Mouse (Mus musculus): ENCODE results near the gene Reep1. TPM values are rescaled to one million over a fixed set of nuclear protein-coding genes. Genes with fewer than 3 reads are reported as not detected.

Reep1 gene
- polyA plus RNA-seq, 1 experiment from 2014 or later = 57.3 TPM

DNA sequence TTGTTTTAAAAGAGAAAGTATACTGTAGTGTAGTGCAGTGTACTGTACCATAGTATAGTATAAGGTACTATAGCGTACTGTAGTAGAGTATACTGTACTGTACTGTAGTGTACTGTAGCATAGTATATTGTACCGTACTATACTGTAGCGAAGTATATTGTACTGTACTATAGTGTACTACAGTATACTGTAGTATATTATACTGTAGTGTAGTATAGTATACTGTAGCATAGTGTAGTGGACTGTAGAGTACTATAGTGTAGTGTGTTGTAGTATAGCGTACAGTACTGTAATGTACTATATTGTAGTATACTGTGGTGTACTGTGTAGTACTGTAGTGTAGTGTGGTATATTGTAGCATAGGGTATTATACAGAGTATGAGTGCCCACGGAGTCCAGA lies 9.1 kb downstream of the Reep1 start:
- H3K27ac ChIP-seq = no peak overlapping the region
- 91% methylated on average over 5 of the region's 5 CpGs for WGBS

DNA sequence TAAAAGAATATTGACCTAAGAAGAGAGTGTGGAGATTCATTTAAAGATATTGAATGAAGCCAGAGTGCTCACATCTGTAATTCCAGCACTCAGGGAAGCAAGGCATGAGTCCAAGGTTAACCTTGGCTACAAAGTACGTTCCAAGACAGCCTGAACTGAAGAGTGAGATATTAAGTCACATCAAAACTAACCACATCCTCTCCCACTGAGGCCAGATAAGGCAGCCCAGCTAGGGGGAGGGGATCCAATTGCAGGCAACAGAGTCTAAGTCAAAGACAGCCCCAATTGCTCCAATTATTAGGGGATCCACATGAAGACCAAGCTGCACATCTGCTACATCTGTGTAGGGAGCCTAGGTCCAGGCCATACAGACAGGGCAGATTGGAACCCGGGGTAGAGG lies 11.0 kb downstream of the Reep1 start:
- Histone ChIP-seq H3K27me3 (ENCODE audit: insufficient read depth, poor library complexity, severe bottlenecking) (no peaks in the 10 kb centered on the region), H3K27ac (no peak overlapping the region), H3K9me3 (no peaks in the 10 kb centered on the region), H3K4me1 (replicated peaks) (peaks cover 15% of the 10 kb centered on the region), H3K36me3 (no peaks in the 10 kb centered on the region), H3K4me3 (no peak overlapping the region)
- no peak for DNase-seq (ENCODE audit: low spot score)
- WGBS = 89% methylated on average over 2 of the region's 2 CpGs

More for the DNA sequence above, 9.1 kb downstream of the Reep1 start:
- no peaks in the 10 kb centered on the region for H3K27me3 ChIP-seq (ENCODE audit: insufficient read depth, poor library complexity, severe bottlenecking)
- 0 out of 2 replicates have a peak, but pooled peaks cover 2% of the 10 kb centered on the region for H3K9me3 ChIP-seq
- no peaks in the 10 kb centered on the region for H3K4me1 ChIP-seq (replicated peaks)
- no peak overlapping the region for H3K4me3 ChIP-seq
- DNase-seq (ENCODE audit: low spot score) = no peak
- H3K36me3 ChIP-seq = 0 out of 2 replicates have a peak, but pooled peaks cover 4% of the 10 kb centered on the region

DNA sequence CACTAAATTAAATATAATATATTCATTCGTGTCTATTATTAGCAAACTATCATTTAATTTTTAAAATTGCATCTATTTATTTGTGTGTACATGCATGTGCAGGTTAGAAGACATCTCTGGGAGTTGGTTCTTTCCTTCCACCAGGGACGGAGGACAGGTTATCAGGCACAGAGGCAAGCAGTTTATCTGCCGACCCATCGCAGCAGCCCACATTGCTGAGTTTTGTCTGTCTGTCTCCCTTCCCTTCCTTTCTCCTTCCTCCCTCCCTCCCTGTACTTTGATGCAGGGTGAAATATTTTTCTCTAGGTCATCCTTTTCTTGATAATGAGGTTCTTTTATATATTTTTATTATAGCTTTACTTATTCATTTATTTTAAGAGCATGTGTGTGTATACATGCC lies 11.9 kb downstream of the Reep1 start:
- 91% methylated on average over 4 of the region's 4 CpGs for WGBS
- peaks cover 22% of the 10 kb centered on the region for H3K4me1 ChIP-seq (replicated peaks)
- DNase-seq (ENCODE audit: low spot score) = no peak

DNA sequence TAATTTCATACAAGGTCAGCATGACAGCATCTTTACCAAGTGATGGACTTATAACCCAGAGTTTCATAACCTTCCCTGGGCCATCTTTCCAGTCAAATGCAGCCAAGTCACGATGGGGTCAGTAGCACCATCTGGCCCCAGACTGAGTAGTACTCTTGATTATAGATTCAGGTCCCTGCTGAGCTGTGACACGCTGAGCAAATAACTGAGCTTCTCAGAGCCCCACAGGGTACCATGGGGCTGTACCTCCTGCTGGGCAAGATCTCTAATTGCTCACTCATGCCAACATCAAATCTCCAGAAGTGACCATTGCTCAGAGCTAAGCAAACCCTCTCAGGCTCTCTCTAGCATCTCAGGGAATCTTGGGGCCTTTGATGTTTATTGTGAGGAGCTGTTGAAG lies 15.6 kb downstream of the Reep1 start:
- 17% methylated on average over 2 of the region's 2 CpGs for WGBS

More for the DNA sequence above, 11.9 kb downstream of the Reep1 start:
- no peak overlapping the region for H3K4me3 ChIP-seq
- H3K9me3 ChIP-seq = no peaks in the 10 kb centered on the region
- no peak overlapping the region for H3K27ac ChIP-seq
- no peaks in the 10 kb centered on the region for H3K27me3 ChIP-seq (ENCODE audit: insufficient read depth, poor library complexity, severe bottlenecking)
- no peaks in the 10 kb centered on the region for H3K36me3 ChIP-seq

DNA sequence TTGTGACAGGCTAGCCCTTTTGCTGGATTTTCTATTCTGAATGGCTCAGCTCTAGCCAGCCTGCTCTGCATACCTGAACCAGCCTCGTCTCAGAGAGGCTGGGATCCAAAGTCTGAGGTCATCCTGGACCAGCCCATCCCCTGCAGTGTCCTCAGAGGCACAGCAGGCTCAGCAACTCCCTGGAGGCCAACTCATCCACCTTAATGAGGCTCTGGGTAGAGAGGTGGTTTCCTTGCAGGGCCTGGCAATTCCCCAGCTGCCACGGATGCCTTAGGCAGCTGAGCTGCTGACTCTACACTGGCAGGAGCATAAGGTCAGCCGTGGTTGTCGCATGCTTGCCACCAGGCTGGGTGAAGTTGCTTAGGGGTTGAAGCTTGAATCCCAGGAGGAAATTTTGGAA lies 16.2 kb downstream of the Reep1 start:
- no peak for DNase-seq (ENCODE audit: low spot score)
- WGBS = 40% methylated on average over 4 of the region's 4 CpGs
- H3K4me3 ChIP-seq = no peak overlapping the region

More for the DNA sequence above, 15.6 kb downstream of the Reep1 start:
- Histone ChIP-seq H3K27ac (no peak overlapping the region), H3K9me3 (no peaks in the 10 kb centered on the region), H3K4me3 (no peak overlapping the region), H3K4me1 (replicated peaks) (peaks cover 22% of the 10 kb centered on the region), H3K27me3 (ENCODE audit: insufficient read depth, poor library complexity, severe bottlenecking) (no peaks in the 10 kb centered on the region), H3K36me3 (no peaks in the 10 kb centered on the region)
- DNase-seq (ENCODE audit: low spot score) = no peak

DNA sequence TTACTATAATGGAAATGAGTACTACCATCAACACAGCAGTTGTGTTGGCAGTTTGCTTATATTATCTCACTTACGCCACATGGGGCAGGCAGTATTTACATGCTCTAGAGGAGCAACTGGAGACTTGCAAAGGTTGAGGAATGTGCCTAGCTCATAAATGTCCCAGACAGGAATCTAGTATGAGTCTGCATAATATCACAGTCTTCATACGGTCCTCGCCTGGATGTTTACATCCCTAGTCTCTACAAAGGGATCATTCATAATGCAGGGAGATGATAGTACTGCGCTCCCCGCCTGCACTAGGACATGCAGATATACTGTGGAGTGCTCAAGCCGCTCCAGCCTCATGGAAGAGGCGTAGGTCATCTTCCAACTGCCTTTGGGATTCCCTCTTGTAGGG lies 19.3 kb downstream of the Reep1 start:
- Histone ChIP-seq H3K9me3 (no peaks in the 10 kb centered on the region), H3K4me1 (replicated peaks) (peaks cover 22% of the 10 kb centered on the region), H3K27ac (no peak overlapping the region), H3K27me3 (ENCODE audit: insufficient read depth, poor library complexity, severe bottlenecking) (no peaks in the 10 kb centered on the region), H3K4me3 (no peak overlapping the region), H3K36me3 (no peaks in the 10 kb centered on the region)
- no peak for DNase-seq (ENCODE audit: low spot score)
- WGBS = 94% methylated on average over 7 of the region's 7 CpGs

More for the DNA sequence above, 16.2 kb downstream of the Reep1 start:
- Histone ChIP-seq H3K4me1 (replicated peaks) (peaks cover 22% of the 10 kb centered on the region), H3K36me3 (no peaks in the 10 kb centered on the region), H3K9me3 (no peaks in the 10 kb centered on the region), H3K27ac (peak overlapping the region; percentile 59; the same call in 1 of the 2 replicates), H3K27me3 (ENCODE audit: insufficient read depth, poor library complexity, severe bottlenecking) (no peaks in the 10 kb centered on the region)

DNA sequence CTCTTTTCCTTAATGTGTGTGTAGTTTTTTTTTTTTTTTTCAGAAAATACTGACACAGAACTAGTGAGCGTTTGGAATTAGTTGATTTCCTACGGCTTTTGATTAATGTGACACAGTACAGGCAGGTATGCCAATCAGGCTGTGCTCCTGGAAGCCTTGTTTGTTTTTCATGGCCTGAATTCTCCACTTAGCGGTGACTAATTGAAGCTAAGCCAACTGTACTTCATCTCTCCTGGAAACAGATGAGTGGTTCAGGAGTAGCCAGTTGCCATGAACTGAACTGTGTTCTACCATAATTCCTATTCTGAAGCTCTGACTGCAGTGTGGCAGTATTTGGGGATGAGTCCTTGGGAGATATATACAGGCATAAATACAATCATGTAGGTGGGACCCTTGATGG lies 20.9 kb downstream of the Reep1 start:
- no peaks in the 10 kb centered on the region for H3K9me3 ChIP-seq
- no peak for DNase-seq (ENCODE audit: low spot score)
- no peaks in the 10 kb centered on the region for H3K27me3 ChIP-seq (ENCODE audit: insufficient read depth, poor library complexity, severe bottlenecking)
- no peak overlapping the region for H3K4me3 ChIP-seq
- no peaks in the 10 kb centered on the region for H3K36me3 ChIP-seq
- no peak overlapping the region for H3K27ac ChIP-seq
- peaks cover 7% of the 10 kb centered on the region for H3K4me1 ChIP-seq (replicated peaks)
- WGBS = 95% methylated on average over 3 of the region's 3 CpGs

DNA sequence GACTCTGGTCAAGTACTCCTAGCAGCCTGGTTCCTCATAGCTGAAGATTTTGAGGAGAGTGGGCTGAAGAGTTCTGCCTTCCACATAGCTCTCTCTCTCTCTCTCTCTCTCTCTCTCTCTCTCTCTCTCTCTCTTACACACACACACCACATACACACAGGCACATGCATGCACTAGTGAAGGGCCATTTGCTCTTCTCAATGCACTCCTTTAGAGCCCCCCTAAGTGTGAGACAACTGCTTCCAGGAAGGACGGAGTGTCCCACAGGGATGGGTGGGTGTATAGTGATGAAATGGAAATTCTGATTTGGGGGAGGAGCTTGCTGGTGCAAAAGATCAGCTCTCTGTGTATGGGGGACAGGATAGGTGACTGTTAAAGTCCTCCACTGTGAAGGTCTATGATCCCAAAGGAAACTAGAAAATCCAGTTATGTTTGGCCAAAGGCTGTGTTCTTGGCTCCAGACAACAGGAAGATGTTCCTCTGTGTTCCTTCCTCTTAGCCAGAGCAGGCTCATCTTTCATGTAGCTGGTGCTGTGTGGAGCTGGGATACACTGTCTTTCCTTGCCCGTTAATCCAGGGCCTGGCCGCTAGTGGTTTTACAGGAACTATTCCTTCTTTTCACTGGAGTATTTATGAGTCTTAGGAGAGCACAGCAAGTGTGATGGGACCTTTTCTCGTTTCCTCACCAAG lies 27.7 kb downstream of the Reep1 start:
- Histone ChIP-seq H3K4me1 (replicated peaks) (peaks cover 30% of the 10 kb centered on the region), H3K27me3 (ENCODE audit: insufficient read depth, poor library complexity, severe bottlenecking) (no peaks in the 10 kb centered on the region), H3K36me3 (no peaks in the 10 kb centered on the region), H3K4me3 (no peak overlapping the region), H3K9me3 (no peaks in the 10 kb centered on the region), H3K27ac (peak overlapping the region; percentile 69; the same call in 1 of the 2 replicates)
- 40% methylated on average over 4 of the region's 4 CpGs for WGBS
- no peak for DNase-seq (ENCODE audit: low spot score)

DNA sequence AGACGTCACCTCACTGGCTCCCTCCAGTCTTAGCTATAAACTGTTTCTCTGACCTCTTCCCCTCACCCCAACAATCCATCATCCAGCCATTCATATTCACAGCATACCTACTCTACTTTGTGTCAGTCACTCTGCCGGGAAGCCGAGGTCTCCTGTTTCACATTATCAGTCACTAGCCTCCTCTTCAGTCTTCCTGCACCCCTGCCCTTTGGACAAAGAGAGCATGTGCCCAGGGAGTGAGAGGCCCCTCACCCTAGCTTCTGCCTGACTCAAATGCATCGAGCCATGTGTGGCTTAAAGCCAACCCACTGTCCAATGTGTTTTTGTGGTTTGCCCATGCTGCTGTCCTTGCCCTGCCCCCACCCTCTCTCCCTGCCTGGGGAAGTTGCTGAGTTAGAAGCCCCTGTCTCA lies 28.2 kb downstream of the Reep1 start:
- Histone ChIP-seq H3K36me3 (no peaks in the 10 kb centered on the region), H3K4me3 (no peak overlapping the region), H3K27me3 (ENCODE audit: insufficient read depth, poor library complexity, severe bottlenecking) (no peaks in the 10 kb centered on the region), H3K4me1 (replicated peaks) (peaks cover 30% of the 10 kb centered on the region), H3K9me3 (no peaks in the 10 kb centered on the region), H3K27ac (peak overlapping the region; percentile 69; the same call in 1 of the 2 replicates)
- WGBS = 11% methylated on average over 4 of the region's 4 CpGs
- DNase-seq (ENCODE audit: low spot score) = peak; percentile 32

DNA sequence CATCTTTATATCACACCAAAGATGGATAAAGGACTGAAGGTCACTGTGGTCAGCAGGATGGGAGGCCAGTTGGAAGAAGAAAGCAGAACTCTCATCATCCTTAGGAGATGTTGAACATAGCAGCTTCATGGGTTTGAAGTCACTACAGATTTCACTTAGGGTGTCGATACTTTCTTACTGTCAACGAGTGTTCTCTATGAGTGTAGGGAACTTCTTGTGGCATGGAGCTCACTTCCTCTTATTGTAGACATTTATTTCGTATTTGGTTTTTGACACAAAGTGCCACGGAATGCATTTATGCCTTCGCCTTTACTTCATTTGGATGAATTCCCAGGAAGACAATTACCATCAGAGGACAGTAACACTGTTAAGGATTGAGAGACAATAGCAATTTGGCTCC lies 28.7 kb downstream of the Reep1 start:
- H3K4me3 ChIP-seq = no peak overlapping the region
- H3K4me1 ChIP-seq (replicated peaks) = peaks cover 34% of the 10 kb centered on the region
- H3K36me3 ChIP-seq = no peaks in the 10 kb centered on the region
- WGBS = 93% methylated on average over 5 of the region's 5 CpGs
- no peaks in the 10 kb centered on the region for H3K27me3 ChIP-seq (ENCODE audit: insufficient read depth, poor library complexity, severe bottlenecking)
- peak overlapping the region; percentile 69; the same call in 1 of the 2 replicates for H3K27ac ChIP-seq
- no peak for DNase-seq (ENCODE audit: low spot score)
- no peaks in the 10 kb centered on the region for H3K9me3 ChIP-seq

DNA sequence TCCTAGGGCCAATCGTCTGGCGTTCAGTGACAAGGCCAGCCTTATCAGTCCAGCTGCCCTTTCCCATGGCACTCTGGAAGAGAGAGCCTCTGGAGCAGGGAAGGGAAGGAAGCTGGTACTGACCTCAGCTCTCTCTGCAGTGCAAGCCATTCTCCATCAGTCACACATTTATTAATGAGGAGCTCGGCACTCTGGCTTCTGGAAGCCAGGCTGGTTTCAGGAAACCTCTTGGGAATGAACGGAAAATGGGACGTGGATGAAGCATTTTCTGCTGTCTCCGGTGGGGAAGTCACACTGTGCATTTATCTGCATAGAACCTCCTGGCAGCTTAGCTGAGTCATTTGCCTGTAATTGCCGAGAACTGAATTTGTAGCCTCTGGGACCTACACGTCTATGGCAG lies 29.8 kb downstream of the Reep1 start:
- Histone ChIP-seq H3K4me1 (replicated peaks) (peaks cover 34% of the 10 kb centered on the region), H3K9me3 (no peaks in the 10 kb centered on the region), H3K27ac (no peak overlapping the region), H3K36me3 (no peaks in the 10 kb centered on the region), H3K27me3 (ENCODE audit: insufficient read depth, poor library complexity, severe bottlenecking) (no peaks in the 10 kb centered on the region), H3K4me3 (no peak overlapping the region)
- 77% methylated on average over 8 of the region's 8 CpGs for WGBS
- no peak for DNase-seq (ENCODE audit: low spot score)

DNA sequence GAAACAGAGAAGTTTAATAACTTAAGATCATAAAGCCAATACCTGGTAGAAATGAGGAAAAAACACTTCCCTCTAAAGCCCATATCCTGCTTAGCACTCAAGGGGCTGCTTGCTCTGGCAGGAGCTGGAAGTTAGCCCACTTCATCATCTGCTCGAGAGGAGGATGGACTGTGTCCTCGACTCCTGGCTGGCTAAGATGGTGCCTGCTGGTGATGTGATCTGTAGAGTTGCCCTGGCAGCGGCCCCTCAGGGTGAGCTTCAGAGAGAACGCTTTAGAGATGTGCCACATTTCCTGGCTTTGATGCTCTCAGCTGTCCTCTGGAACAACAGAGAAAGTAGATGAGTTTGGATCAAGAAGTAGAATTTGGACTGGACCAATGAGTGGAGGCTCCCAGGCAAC lies 31.2 kb downstream of the Reep1 start:
- no peak overlapping the region for H3K4me3 ChIP-seq
- no peaks in the 10 kb centered on the region for H3K36me3 ChIP-seq
- no peaks in the 10 kb centered on the region for H3K27me3 ChIP-seq (ENCODE audit: insufficient read depth, poor library complexity, severe bottlenecking)
- DNase-seq (ENCODE audit: low spot score) = no peak
- H3K9me3 ChIP-seq = no peaks in the 10 kb centered on the region
- 82% methylated on average over 4 of the region's 4 CpGs for WGBS
- no peak overlapping the region for H3K27ac ChIP-seq
- H3K4me1 ChIP-seq (replicated peaks) = peaks cover 34% of the 10 kb centered on the region

DNA sequence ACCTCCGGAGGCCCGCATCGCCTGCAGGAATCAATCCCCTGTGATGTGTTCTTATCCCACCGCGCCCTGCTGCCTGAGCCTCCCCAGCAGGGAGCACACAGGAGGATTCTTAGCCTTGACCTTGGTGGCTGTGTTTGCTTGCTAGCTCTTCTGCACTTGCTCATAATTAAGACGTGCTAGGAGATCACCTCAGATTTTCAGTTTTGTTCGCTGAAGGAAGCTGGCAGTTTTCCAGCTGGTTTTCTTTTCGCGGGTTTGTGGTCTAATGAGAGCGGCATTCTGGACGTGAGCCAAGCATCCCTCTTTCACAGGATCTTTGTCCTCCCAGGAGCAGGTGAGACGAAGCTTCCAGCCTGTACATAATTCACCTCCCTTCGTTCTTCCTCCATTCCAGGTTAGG lies 33.6 kb downstream of the Reep1 start:
- Histone ChIP-seq H3K27me3 (ENCODE audit: insufficient read depth, poor library complexity, severe bottlenecking) (no peaks in the 10 kb centered on the region), H3K27ac (no peak overlapping the region), H3K9me3 (no peaks in the 10 kb centered on the region), H3K4me1 (replicated peaks) (peaks cover 20% of the 10 kb centered on the region), H3K4me3 (no peak overlapping the region), H3K36me3 (no peaks in the 10 kb centered on the region)
- WGBS = 74% methylated on average over 13 of the region's 13 CpGs
- no peak for DNase-seq (ENCODE audit: low spot score)
